Mouse (Mus musculus) spleen, adult 2 months (tissue): ENCODE data around the gene Ascc2.

Experiments
- CTCF ChIP-seq: fragments of 200-500 bp; IDR thresholded peaks from 2 replicates; pipeline ENCODE4 v1.5.1; 2011; ENCODE audit warnings: mild to moderate bottlenecking, inconsistent platforms; ENCODE audit not compliant: insufficient read depth, insufficient read length, insufficient replicate concordance; ENCODE audit errors: extremely low read depth
- POLR2A ChIP-seq: fragments of 200-500 bp; IDR thresholded peaks from 2 replicates; pipeline ENCODE4 v1.6.1; 2011; ENCODE audit warnings: low read depth, low read length, inconsistent platforms

DNA sequence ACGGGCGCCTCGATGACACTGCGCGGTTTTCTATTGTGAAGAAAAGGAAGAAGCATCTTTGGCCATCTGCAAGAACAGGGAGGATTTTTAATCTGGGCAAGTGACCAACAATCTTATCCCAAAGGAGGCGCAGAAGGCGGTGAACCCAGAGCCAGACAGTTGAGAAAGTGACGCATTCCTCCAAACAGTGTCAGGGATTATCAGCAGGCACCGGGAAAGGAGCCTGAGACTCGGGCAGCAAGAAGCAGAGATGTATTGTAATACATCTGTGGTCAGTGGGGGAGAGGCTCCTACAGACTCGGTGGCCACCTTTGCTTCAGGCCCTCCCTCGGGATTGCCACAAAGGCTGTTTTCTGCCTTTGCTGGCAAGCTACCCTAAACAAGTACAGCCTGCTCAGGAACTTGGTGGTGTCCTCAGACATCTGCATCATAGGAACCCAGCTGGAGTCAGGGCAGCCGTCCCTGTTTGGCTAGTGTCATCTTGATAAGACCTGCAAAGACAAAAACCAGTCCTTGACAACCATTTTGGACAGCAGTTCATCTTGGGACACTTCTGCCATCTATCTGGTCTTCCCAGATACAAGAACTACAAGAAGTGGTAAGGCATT is 16.9 kb upstream of the Ascc2 start:
- TF ChIP-seq CTCF (no peak), POLR2A (no peak)
